Mouse (Mus musculus): ENCODE results near the gene Ccdc88c.

DNA sequence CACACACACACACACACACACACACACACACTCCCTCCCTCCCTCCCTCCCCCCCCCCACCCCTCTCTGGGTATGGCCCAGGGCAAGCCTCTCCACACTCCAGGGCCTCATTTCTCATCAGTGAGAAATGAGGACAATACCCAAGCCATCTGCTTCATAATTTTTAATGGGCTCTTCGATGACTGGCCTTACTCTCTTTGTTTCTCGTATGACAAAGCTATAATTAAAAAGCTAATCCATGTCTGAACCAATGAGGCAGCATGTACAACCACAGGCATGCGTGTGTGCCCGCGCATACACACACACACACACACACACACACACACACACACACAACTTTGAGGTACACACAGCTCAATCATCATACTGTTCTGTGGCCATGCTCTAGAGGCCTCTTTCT lies 23.9 kb downstream of the Ccdc88c start:
- no peak for TF ChIP-seq EP300 (optimal IDR thresholded peaks at IDR 0.05)
- no peak for TF ChIP-seq CTCF (IDR thresholded peaks at IDR 0.05; ENCODE audit: low read depth)

Data from stomach, postnatal 0 days (tissue).